Mouse (Mus musculus): ENCODE data around the gene Mcur1. TPM values are rescaled to one million over a fixed set of nuclear protein-coding genes. Genes with fewer than 3 reads are reported as not detected.

Mcur1 gene
- total and polyA plus RNA-seq, 3 experiments = 29.0 to 51.6 (median 40.7) TPM

DNA sequence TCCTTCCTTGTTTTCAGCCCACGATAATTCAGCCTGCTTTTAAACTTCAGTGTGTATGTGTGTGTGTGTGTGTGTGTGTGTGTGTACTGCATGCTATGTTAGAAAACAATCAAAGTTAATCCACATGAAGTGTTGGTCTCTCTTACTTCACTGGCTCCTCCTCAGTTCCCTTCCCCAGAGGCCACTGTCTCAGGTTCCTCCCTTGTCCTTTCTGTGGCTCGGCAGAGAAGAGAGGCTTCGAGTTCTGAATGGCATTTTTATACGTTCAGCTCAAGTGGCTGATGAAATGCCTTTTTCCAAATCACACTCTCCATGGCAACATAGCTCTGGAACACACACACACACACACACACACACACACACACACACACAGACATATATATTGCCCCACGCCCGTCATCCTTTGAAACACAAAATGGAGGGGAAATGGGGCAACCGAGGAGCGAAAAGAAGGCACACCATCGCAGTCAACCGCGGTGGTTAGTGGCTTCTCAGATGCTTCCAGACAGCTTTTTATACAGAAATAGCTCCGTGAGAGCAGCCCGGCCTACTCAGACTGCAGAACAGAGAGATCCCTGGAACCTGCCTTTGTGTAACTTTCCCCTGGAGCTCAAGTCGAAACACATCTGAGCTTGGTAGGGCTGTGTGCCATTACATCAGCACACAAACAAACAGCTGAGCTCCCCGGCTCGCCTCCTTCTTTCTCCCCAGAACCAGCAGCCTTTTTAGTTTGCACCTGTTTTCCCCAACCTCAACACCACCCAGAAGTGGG lies 34.4 kb downstream of the Mcur1 start:
- no peak for DNase-seq

DNA sequence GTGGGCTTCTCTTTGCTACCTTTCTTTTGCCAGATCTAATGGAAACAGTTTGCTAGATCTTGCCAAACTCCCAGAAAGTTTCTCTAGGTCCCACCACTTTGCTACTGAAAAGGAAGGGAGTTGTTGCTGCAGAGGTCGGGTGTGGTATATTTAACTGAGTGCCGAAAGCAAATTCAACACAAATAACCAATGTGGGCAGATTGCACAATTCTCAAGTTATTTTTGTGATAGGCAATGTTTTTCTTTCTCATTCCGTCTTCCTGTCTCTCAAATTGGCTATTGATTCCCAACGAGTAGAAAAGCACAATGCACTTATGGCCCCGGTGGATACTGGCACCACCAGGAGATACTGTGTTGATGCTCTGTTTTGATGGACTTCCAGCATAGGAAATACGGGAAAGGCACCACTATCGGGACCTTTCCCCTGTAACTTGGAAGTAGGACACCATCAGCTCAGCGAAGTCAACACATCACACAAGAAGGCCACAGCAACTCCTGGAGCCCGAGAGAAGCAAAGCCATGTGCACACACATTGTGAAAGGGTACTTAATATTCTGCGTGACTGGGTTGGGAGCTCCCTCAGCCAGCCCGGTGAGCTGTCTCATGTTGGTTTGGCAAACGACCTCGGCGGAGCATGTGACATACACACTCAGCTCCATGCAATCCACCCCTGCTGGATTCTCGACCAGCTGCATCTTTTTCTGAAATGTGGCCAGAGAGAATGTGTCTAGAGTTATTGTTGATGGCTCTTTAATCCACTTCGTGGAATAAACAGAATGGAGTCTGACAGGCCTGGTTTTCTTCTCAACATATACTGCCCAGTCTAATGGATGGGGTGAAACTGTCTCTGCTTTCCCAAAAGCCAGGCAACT lies 35.3 kb downstream of the Mcur1 start:
- peak; percentile 74 for DNase-seq

DNA sequence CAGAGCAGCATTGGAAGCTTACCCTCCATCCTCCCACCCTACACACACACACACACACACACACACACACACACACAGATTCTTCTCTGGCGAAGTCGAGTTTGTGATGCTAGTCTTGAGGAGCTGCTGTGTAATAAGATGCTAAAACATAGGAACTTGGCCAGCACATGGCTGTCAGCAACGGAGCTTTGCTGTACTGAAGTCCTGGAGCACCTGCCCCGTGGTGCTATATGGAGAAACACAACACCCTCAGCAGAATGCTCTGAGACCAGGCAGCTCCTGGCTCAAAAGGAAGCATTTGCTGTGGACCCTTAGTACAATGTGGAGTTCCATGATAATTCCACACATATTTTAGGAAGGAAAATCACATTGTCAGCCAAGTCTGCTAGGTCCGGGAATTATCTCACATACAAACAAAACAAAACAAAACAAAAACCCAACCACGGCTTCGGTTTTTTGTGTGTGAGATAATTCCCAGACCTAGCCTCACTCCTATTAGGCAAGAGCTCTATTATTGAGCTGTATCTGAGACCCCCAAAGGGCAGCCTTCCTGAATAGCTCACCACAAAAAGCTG lies 36.0 kb downstream of the Mcur1 start:
- DNase-seq = no peak

DNA sequence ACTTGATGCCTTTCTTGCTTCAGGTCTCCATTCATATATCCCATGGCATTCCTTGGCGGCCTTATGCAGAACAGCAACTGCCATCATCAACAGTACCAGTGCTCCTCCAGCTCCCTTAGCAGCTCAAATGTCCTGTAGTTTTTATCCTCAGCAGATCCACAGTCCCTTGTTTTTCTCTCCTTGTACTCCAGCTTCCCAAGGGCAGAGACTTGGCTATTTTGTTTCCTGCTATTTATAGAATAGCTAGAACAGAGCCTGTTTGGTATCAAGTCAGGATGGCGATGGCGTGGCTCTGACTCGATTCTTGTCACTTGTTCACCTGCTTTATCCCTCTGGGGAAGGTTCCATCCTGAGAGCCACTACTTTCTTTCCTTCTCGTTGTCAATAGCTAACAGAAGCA lies 38.1 kb downstream of the Mcur1 start:
- no peak for DNase-seq

DNA sequence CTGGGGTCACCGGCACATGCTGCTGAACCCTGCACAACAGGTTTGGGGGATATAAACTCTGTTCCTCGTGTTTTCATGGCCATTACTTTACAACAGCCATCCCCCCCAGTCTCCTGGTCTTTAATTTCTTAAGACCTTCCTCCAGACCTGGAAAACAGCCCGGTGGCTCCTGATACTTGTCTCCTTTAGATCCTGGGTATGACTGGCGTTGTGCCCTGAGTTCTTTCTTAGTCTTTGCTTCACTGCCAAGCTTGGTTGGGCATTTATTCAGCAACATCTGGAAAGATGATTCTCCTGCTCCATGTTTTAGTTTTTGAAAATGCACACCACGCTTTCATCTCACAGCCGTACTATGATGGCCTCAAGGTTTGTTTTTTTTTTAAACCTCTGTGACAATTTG lies 40.7 kb downstream of the Mcur1 start:
- DNase-seq = no peak

DNA sequence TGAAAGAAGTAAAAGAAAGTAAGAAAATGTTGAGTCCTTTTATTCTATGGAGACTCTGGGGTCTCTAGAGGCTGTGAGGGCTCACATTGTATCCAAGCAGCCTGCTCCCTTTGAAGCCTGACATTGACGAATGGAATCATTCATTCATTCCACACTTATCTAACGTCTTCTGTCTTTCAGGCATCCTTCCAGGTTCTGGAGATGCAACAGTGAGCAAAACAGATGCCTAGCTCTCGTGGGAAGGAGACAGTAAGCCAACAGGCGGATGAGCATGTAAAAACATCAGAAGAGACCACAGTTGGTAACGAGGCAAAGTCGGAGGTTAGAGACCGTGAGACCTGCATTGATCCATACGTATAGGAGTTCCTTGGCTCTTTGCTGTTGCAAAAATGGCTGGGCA lies 42.6 kb downstream of the Mcur1 start:
- DNase-seq = no peak

DNA sequence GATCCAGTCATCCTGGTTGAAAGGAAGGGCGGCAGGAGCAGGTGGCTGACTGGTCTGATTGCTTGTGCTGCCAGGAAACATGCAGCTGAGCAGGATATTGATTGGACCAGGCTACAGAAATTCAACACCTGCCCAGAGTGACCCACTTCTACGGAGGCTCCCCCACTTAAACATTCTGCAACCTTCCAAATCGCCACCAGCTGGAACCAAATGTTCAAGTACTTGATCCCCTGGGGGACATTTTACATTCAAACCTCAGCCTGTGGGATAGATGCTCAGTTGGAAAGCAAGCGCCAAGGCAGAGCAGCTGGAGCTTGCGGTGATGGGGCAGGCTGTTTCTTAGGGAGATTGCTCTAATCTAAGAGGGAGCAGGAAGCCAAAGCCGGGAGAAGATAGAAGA lies 43.1 kb downstream of the Mcur1 start:
- DNase-seq = no peak

DNA sequence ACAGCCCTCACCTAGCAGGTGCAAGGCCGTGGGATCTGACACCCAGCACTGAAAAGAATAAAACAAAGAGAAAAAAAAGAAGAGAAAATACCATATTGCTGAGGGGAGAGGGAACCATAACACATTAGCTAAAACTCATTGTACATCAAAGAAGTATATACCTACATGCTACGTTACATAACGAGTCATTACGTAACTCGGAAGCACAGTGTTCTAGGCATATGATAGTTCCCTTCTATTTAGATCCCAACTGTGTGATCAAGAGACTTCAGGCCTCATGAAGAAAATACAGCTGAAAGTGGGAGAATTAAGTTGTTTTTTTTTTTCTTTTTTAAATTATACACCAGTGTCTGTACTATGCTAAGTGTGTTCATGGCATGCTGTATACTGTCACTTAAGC lies 43.9 kb downstream of the Mcur1 start:
- DNase-seq = no peak

DNA sequence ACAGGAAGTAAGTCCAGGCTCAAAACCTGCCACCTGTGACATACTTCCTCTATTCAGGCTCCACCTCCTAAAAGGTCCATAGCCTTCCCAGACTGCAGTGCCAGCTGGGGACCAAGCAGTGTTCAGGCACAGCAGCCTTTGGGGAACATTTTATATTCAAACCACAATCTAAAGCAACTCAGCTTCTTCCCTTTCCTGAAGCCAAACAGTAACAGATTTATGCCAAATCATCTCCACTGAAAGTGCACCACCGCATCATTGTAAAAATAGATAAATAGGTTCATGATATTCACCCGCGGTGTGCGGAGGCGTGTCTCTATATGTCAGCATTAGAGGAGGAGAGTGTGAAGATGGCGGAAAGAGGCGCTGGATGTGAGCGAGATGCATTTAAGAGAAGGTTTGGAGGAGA lies 45.0 kb downstream of the Mcur1 start:
- DNase-seq = no peak

DNA sequence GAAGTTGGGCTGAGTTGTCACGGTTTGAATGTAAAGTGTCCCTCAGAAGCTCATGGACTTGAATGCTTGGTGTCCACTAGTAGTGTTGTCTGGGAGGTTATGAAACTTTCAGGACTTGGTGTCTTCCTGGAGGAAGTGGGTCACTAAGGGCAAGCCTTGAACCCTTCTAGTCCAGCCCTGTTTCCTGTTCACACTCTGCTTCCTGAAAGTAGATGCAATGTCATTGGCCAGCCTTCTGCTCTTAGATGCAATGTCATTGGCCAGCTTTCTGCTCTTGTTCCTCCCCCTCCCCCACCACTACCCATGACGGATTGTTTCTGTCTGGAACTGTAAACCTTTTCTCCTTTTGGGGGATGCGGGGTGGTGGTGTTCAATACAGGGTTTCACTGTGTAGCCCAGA lies 47.3 kb downstream of the Mcur1 start:
- DNase-seq = no peak

DNA sequence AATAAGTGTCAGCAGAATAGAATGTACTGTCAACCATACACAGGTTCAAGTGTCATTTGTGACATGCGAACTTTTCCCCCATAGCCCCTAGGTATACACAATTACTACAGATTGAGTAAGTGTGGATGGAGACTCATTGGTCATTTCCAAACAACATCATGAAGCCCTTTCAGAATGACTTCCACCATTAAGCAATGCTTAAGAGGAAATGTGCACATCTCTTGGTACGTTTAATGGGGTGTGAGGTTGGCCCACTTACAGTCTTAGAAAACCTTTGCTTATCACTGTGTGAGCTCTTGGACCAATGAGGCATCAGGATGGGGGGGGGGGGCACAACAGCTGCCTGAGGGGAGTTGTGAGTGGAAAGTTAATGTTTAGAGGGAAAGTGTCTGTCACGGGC lies 54.2 kb downstream of the Mcur1 start:
- no peak for DNase-seq

DNA sequence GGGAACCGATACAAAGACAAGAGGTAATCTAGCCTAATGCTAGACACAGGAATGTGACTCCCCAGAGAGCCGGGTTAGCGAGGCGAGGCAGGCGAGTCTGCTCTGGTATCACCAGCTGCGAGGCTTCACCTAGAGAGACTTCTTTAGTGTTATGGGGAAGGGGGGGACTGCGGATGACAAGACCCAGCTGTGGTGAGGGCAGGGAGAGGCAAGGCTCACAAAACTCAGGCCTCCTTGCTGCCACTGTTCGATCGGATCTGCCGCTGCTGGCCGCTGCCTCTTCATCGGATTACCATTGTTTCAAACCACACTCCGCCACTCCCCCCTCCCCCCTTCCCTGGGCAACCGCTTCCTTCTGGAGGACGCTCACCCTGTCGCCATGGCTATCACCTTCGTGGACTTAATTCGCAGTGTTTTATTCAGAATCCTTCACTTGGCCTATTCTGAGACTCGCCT lies 56.6 kb downstream of the Mcur1 start:
- peak; percentile 24 for DNase-seq

DNA sequence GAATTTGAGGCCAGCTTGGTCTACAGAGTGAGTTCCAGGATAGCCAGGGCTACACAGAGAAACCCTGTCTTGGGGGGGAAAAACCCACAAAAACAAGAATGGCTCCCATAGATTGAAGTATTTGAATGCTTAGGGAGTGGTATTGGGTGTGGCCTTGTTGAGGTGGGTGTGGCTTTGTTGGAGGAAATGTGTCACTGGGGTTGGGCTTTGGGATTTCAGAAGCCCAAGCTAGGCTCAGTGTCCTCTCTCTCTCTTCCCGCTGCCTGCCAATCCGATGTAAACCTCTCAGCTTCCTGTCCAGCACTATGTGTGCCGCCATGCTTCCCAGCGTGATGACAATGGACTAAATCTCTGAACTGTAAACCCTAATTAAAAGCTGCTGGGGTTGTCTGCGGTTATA lies 58.4 kb downstream of the Mcur1 start:
- no peak for DNase-seq

DNA sequence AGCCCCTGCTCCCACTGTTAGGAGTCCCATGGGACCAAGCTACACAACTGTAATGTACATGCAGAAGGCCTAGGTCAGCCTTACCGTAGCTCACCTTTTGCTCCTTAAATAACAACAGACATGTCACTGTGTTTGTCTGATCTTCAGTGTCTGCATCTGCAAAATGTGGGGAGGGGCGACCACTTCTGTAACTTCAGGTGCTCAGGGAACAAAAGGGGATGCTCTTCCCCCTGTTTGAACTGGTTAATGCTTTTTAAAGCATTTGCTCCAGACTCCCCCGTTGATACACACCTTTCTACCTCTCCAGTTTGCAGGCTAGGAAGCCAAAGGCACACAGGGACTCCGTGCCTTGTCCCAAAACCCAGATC lies 59.5 kb downstream of the Mcur1 start:
- DNase-seq = no peak

DNA sequence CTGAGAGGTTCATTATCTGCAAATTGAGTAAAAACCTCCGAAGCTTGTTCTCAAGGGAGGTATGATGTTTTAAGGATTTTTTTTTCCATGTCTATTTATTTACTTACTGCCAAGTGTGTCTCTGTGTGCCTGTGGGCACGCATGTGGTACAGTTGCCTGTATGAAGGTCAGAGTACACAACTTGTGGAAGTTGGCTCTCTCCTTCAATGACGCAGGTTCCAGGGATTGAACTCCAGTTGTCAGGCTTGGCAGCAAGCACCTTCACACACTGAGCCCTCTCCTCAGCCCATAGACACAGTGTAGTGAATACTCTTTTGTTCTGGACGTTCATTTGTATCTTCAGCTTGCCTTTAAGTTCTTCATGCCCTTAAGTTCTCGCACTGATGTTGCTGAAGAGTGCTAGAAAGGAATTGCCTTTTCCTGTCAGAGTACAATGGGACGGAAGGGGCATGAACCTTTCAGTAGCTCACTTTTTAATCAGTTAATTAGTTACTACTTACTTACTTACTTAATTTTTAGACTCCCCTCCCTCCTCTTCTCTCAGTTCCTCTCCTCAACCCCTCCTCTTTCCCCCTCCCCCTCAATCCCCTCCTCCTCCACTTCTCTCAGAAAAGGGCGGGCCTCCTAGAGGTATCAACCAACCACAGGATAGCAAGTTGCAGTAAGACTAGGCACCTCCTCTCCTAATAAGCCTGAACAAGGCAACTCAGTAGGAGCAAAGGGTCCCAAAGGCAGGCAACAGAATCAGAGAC lies 60.1 kb downstream of the Mcur1 start:
- DNase-seq = no peak

DNA sequence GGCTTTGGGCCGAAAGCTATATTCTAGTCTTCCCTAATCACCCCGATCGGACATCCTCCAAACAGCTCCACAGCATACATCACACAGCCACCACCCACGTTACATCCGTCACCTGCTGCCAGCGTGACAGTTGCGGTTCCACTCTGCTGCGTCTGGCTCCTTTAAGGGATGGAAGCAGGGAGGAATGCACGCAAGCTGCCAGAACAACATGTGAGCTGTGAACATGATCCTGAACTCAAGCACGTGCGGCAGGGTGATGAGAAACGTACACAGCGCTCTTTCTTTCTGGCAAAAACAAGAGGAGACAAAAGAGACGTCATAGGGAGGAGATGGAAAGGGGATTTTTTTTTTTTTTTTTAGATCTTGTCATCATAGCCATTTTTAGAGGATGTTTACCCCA lies 61.1 kb downstream of the Mcur1 start:
- DNase-seq = no peak

DNA sequence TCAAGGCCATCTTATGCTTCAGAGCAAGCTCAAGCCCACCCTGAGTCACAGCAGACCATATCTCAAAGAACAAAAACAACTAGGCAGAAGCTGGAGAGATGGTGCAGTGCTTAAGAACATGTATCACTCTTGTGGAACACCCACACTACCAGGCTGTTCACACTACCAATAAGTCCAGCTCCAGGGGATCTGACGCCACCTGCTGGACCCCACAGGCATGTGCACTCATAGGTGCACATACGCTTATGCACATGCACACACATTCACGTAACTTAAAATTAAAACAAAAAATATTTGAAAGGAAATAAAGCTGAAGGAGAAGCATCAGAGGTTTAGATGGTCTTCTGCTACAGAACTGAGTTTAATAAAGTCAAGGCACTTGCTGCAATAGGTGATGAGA lies 62.2 kb downstream of the Mcur1 start:
- no peak for DNase-seq

DNA sequence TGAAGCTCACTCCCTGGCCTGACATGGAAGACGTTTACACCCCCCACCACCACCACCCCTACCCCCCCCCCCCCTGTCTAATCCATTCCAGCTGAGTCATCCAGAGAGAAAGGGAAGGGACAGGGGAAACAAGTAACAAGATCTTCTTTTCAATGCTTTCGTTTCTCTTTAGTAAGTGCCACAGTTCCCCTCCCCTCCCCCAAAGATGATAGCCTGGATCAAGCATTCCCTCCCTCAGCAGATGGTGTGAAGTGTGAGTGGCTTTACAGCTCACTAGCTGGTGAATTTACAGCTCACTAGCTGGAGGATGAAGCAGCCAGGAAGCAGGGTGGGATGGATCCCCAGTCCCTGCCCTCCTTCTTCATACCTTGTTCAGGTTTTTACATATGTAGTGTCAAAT lies 63.3 kb downstream of the Mcur1 start:
- DNase-seq = no peak

DNA sequence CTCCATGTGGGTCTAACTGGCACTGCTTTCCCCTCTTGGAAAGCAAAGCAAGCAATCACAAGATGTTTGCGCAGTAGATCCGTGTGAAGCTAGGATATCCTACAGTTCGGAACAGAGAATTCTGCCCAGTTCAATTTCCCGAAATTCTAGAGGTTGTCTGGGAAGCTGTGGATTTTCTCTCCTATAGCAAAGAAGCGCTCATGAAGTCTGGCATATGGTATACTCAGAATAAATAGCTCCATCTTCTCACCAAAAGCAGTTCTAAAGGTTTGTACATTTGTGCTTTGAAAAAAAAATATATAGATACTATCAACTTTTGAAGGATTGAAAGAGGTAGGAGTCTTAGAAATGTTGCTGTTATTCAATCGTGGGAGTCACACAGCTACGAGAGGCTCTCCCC lies 64.3 kb downstream of the Mcur1 start:
- no peak for DNase-seq

DNA sequence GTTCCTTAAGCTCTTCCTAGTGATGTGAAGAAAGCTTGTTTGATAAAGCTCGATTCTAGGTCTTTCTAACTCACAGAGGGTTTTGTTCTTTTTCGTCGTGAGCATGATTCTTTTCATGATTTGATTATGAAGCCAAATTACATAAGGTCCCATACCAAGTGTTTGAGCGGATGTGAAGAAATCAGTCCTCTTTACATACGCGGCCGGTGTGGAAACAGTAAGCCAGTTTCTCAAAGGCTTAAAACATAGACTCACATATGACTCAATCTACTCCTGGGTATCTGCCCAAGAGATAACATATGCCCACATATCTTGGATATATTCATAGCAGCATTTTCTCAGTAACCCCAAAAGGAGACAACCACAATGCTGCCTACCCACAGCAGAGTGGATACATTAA lies 66.3 kb downstream of the Mcur1 start:
- no peak for DNase-seq

DNA sequence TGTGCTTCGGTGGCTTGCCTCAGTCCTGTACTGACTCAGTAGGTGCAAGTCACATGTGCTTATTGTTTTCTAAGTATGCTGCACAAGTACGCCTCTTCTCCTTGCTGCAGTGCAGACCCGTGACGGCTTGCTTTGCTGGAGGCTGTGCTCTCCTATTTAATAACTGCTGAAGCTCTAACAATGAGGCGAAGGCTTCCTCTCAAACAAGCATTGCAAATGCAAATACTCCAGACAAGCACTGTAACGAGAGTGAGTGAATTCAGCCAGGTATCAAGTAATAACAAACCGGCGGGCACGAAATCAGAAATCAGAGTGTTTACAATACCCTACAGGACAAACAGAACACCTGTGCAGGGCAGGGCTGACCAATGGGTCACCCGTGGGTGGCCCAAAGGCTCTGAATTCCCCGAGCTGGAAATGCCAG lies 66.9 kb downstream of the Mcur1 start:
- no peak for DNase-seq
